Mouse (Mus musculus) cerebellum, postnatal 10 days (tissue): Measurements from ENCODE around the gene Olfr447.

Experiments used
- DNase-seq, 2 experiments: peaks; one replicate each; pipeline ENCODE4 v3.0.0; 2021; ENCODE audit warnings: mixed read lengths in 2 of 2

Olfr447 gene

GRCm38 (mm10) chr6:42908578-42908977 lies at the start of gene Olfr447:
Olfr447 (plus strand) TSS chr6:42908878.
- no peak for DNase-seq

DNA sequence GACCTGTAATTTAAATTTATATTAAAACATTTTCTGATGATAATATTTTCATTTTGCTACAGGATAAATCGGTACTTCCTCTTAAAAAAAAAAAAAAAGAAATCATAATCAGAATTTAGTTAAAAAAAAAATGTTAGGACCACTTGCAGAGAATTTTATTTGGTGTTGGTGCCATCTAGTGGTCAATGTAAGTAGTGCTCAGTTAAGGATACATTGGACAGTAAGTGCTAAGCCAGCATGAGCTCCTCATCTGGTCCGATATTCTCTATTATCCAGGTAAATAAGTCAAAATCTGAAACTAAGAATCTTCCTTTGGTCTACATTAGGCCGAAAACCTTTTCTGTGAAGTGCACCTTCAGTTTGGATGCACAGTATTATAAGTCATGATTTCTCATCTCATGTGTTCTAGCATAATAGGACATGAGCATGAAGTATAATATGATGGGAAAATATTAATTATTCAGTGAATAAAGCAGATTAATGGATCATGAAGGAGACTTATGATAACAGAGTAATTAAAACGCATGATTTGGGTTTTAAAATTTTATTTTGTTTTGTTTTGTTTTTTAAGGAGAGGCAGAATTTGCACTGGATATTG lies 48.4 kb upstream of the Olfr447 start:
- peak; percentile 66 to 79 for DNase-seq

DNA sequence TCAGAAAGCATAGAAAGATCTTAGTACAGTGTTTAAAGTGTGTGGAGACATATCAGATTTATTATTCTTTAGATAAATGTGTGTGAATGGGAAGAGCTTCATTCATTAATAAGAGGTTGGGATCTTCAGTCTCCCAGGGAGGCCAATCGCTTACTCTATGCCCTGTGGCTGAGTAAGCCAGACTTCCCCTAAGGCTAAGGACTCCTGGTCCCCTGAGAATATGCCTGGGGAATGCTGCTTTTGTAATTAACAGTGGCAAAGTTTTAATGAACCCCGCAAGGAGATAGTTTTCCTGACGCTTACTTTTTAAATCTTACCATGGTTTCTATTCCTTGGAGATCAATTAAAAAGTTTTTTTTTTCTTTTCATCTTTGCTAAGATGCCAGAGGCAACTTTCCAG lies 39.0 kb upstream of the Olfr447 start:
- no peak for DNase-seq

- no peak for DNase-seq
These were observed 32.4 kb upstream of the Olfr447 start for GRCm38 (mm10) chr6:42876323-42876722.

DNA sequence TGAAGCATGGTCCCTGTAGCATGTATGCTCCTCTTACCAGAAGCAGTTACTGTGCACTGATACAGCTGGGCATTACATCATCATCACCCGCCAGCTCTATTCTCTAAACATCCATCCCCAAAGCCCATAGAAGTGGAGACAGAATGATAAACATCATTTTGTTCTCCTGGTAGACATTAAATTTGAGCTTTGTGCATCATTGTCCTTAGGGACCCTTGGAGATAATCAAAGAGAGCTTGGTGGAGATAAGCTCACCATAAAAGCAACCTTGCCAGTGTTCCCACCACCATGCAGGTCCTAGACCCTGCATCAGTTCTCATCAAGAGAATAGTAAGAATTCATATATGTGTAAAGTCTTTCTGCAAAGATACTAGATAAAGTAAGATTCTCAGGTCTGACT lies 18.5 kb upstream of the Olfr447 start, which contains the start of gene Olfr448:
Olfr448 (plus strand) TSS at position 301 of the 400 bp plus-strand sequence.
- DNase-seq, result no peak

GRCm38 (mm10) chr6:42900345-42900744 lies 8.3 kb upstream of the Olfr447 start:
- no peak for DNase-seq

GRCm38 (mm10) chr6:42921077-42921476 lies 12.4 kb downstream of the Olfr447 start, which contains the start of gene Olfr446:
Olfr446 (plus strand) TSS chr6:42921377.
- no peak for DNase-seq

GRCm38 (mm10) chr6:42948767-42949166 lies 40.1 kb downstream of the Olfr447 start, which contains the start of gene Olfr444:
Olfr444 (plus strand) TSS chr6:42949067.
- no peak for DNase-seq
